Comparison of ENCODE assay signal across 23 mouse cellular contexts in genomic region chr13:44681051-44681450, GRCm38 (mm10). TPM values are rescaled to one million over a fixed set of nuclear protein-coding genes. Genes with fewer than 3 reads are reported as not detected.
DNase-seq lines count a peak whose midpoint lies in the region; ATAC-seq and TF ChIP-seq lines count a peak whose summit lies in the region.
"Had no signal": no experiment of that assay in that cellular context is flagged by ENCODE, and none has a peak within 500 bp of the region (broad histone marks: within the 10 kb centered on the region; RNA-seq: fewer than 3 reads in every experiment).

No protein-coding gene starts in this region.

- H3K27me3 ChIP-seq in forebrain, embryonic 10.5 days (ENCODE audit: poor library complexity, severe bottlenecking), result no peaks in the 10 kb centered on the region; the same call in 1 of the 2 replicates
- H3K27me3 ChIP-seq in forebrain, embryonic 12.5 days, result no peaks in the 10 kb centered on the region
- H3K27me3 ChIP-seq in E14TG2a.4 (ENCODE audit: insufficient read depth, low read length), result no peaks in the 10 kb centered on the region
- H3K27me3 ChIP-seq: embryonic facial prominence, embryonic 15.5 days; stomach, embryonic 15.5 days had no signal

- H3K4me3 ChIP-seq in forebrain, embryonic 10.5 days, result no peak overlapping the region
- H3K4me3 ChIP-seq in forebrain, embryonic 12.5 days (replicated peaks), result no peak overlapping the region
- peak overlapping the region; percentile 21 for H3K4me3 ChIP-seq in E14TG2a.4 (replicated peaks; ENCODE audit: low read length)
- H3K4me3 ChIP-seq: embryonic facial prominence, embryonic 15.5 days; hindbrain, embryonic 10.5 days; stomach, embryonic 15.5 days had no signal

- peak overlapping the region; percentile 20; the same call in 1 of the 2 replicates for H3K27ac ChIP-seq in forebrain, embryonic 10.5 days
- no peak overlapping the region for H3K27ac ChIP-seq in forebrain, embryonic 12.5 days
- H3K27ac ChIP-seq: embryonic facial prominence, embryonic 15.5 days; hindbrain, embryonic 10.5 days; stomach, embryonic 15.5 days had no signal

- peaks cover 14% of the 10 kb centered on the region for H3K4me1 ChIP-seq in forebrain, embryonic 10.5 days
- H3K4me1 ChIP-seq in forebrain, embryonic 12.5 days, result no peaks in the 10 kb centered on the region; the same call in 1 of the 2 replicates
- peaks cover 83% of the 10 kb centered on the region for H3K4me1 ChIP-seq in E14TG2a.4 (replicated peaks; ENCODE audit: low read depth, low read length)
- H3K4me1 ChIP-seq: embryonic facial prominence, embryonic 15.5 days; hindbrain, embryonic 10.5 days; stomach, embryonic 15.5 days had no signal

- intact Hi-C loops in left cerebral cortex, postnatal 4 days (cut with DNase I), result no loop called here

- no peak for TF ChIP-seq CTCF in E14TG2a.4 (conservative IDR thresholded peaks at IDR 0.05; ENCODE audit: low read length)

- no peak for DNase-seq in forebrain, embryonic 10.5 days (ENCODE audit: extremely low spot score, low spot score)
- peak; percentile 44 for DNase-seq in embryo, embryonic 10.5 days (ENCODE audit: low spot score)
- no peak for DNase-seq in left cerebral cortex, postnatal 4 days
- no peak for DNase-seq in spleen, postnatal 36 days (ENCODE audit: low spot score in 2 of 2)
- DNase-seq: adrenal gland, adult 2 months; cerebellum, postnatal 25 days; gastrocnemius, postnatal 14 days; kidney, adult 2 months; kidney, postnatal 25 days; liver, postnatal 0 days; lung, postnatal 10 days; right cerebral cortex, postnatal 14 days; spleen, adult 18-20 months; thymus, adult 18-20 months; thymus, postnatal 4 days had no signal

- H3K9me3 ChIP-seq in forebrain, embryonic 10.5 days, result no peaks in the 10 kb centered on the region
- no peaks in the 10 kb centered on the region for H3K9me3 ChIP-seq in forebrain, embryonic 12.5 days
- no peaks in the 10 kb centered on the region for H3K9me3 ChIP-seq in E14TG2a.4 (ENCODE audit: low read length)
- H3K9me3 ChIP-seq: embryonic facial prominence, embryonic 15.5 days; hindbrain, embryonic 10.5 days; stomach, embryonic 15.5 days had no signal

- no peak overlapping the region for H3K4me2 ChIP-seq in forebrain, embryonic 12.5 days
- H3K4me2 ChIP-seq: embryonic facial prominence, embryonic 15.5 days; stomach, embryonic 15.5 days had no signal

- H3K9ac ChIP-seq in forebrain, embryonic 12.5 days, result no peak overlapping the region
- H3K9ac ChIP-seq: embryonic facial prominence, embryonic 15.5 days; liver, postnatal 0 days; stomach, embryonic 15.5 days had no signal

- WGBS in forebrain, embryonic 10.5 days, result 87% methylated on average over 7 of the region's 7 CpGs
- WGBS in forebrain, embryonic 12.5 days, result 89% methylated on average over 7 of the region's 7 CpGs

- no peak for ATAC-seq in forebrain, embryonic 12.5 days (ENCODE audit: low FRiP score)
- ATAC-seq in granulocyte monocyte progenitor cell, adult 5-6 weeks (replicated peaks; ENCODE audit: poor library complexity, severe bottlenecking), result peak; percentile 53; the same call in 1 of the 2 replicates
- ATAC-seq in inflammation-experienced regulatory T-cells, adult 6 months, result no peak
- ATAC-seq: CD4-positive, CD25-positive, alpha-beta regulatory T cell, adult 4 months; liver, postnatal 0 days had no signal

- H3K36me3 ChIP-seq in forebrain, embryonic 10.5 days (replicated peaks), result no peaks in the 10 kb centered on the region
- no peaks in the 10 kb centered on the region for H3K36me3 ChIP-seq in forebrain, embryonic 12.5 days (replicated peaks)
- no peaks in the 10 kb centered on the region for H3K36me3 ChIP-seq in E14TG2a.4 (ENCODE audit: insufficient read depth, low read length)
- H3K36me3 ChIP-seq: embryonic facial prominence, embryonic 15.5 days; hindbrain, embryonic 10.5 days; stomach, embryonic 15.5 days had no signal

RNA-seq across cellular contexts. Expression of gene Jarid2, which starts 48.2 kb away (rescaled TPM):
- polyA plus RNA-seq in forebrain, embryonic 10.5 days (2016; fragmentation: Nextera tagmentation; extraction: Ambion mirVana), result 65.0 and 71.0 TPM in 2 replicates
- polyA plus RNA-seq in forebrain, embryonic 12.5 days (2016; fragmentation: Nextera tagmentation; extraction: Ambion mirVana), result 67.3 and 70.4 TPM in 2 replicates
- total RNA-seq in granulocyte monocyte progenitor cell, adult 5-6 weeks (2014; fragmentation: Nextera tagmentation), result 37.8 and 58.5 TPM in 2 replicates
- total RNA-seq in granulocyte monocyte progenitor cell, adult 5-6 weeks (2017), result 31.0 and 37.9 TPM in 2 replicates
- polyA plus RNA-seq in inflammation-experienced regulatory T-cells, adult 6 months (2017; shearing (Covaris generic)), result 10 to 100 TPM; 42.0 to 59.1 (median 56.1) TPM
- 10 to 100 TPM; 46.3 to 46.9 TPM for total RNA-seq in left cerebral cortex, postnatal 4 days (2021)
